Mouse (Mus musculus) inflammation-experienced regulatory T-cells, adult 6 months (primary cell): Measurements from ENCODE around the gene Kcnk2. TPM values are rescaled to one million over a fixed set of nuclear protein-coding genes. Genes with fewer than 3 reads are reported as not detected.

Experiments used
- ATAC-seq: one replicate; pipeline ENCODE4 v1.8.0; 2017
- polyA plus RNA-seq, 3 experiments: library from polyadenylated mRNA; unstranded; fragments of 100-300 nt; shearing (Covaris generic); gene quantifications; one replicate each; pipeline ENCODE4 v1.2.1; 2017

Gene Kcnk2
- polyA plus RNA-seq, 3 experiments from 2014 or later: not detected

GRCm38 (mm10) chr1:189214477-189214876, 187.6 kb downstream of the Kcnk2 start:
- ATAC-seq: no peak

GRCm38 (mm10) chr1:189209715-189210108, 192.4 kb downstream of the Kcnk2 start:
- no peak for ATAC-seq

- no peak for ATAC-seq
Observed at GRCm38 (mm10) chr1:189209029-189209714, 192.9 kb downstream of the Kcnk2 start.

- no peak for ATAC-seq
Observed at GRCm38 (mm10) chr1:189208605-189209004, 193.5 kb downstream of the Kcnk2 start.

DNA sequence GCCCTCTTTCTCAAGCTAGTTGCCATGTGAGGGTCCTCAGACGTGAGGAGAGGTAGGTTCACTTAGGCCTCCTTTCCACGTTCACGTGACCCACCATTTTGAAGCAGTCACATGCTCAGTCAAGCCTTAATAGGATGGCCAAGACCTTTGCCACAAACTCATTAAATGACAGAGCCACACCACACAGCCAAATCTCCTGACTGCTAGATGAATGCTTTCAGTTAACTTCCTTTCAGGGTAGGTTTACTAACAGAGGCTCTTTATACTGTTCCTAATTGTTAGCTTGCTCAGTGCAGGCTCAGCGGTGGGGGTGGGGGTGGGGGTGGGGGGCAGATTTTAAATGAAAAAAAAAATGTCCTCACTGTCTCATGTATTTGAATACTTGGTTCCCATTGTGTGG, 206.3 kb downstream of the Kcnk2 start:
- no peak for ATAC-seq

- no peak for ATAC-seq
Observed at GRCm38 (mm10) chr1:189187737-189188390, 214.2 kb downstream of the Kcnk2 start.

- ATAC-seq: no peak
Observed at GRCm38 (mm10) chr1:189185206-189185750, 216.8 kb downstream of the Kcnk2 start.

DNA sequence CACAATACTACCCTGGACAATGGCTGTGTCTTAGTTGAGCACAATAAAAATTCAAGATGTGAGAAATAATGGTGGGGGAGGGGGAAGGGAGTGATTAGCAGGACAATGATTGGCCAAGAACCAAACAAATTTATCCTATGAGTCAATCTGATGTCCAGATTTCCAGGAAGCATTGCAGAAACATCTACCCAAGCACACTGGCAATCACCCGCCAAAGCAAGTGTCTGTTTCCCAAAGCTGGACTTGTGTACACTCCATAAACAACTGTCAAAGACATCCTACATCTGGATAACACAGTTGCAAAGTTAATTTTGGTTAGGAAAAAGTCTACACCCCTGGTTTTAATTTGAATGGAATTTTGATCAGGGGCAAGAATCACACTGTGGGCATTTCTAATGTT, 224.3 kb downstream of the Kcnk2 start:
- no peak for ATAC-seq

DNA sequence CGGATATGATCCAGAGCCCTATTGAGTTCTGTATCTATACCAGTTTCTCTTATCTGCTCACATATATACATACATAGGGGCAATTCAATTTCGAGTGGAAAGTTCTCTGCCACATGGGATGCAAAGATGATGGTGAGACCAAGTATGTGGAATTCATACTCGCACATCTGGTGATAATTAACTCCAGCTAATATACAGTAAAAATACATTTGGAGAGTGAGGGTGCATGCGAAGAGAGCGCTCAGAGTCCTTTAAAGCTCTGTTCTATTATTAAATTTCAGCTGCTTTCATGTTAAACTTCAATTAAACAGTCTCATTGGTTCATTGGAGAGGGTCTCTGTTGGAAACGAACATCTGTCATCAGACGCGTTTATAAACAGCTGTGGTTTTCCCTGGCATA, 228.6 kb downstream of the Kcnk2 start:
- no peak for ATAC-seq

GRCm38 (mm10) chr1:189171138-189171537, 230.9 kb downstream of the Kcnk2 start:
- no peak for ATAC-seq

GRCm38 (mm10) chr1:189165756-189166155, 236.3 kb downstream of the Kcnk2 start:
- no peak for ATAC-seq

GRCm38 (mm10) chr1:189165141-189165540, 236.9 kb downstream of the Kcnk2 start:
- ATAC-seq: no peak

- no peak for ATAC-seq
Observed at GRCm38 (mm10) chr1:189164721-189165120, 237.4 kb downstream of the Kcnk2 start.

DNA sequence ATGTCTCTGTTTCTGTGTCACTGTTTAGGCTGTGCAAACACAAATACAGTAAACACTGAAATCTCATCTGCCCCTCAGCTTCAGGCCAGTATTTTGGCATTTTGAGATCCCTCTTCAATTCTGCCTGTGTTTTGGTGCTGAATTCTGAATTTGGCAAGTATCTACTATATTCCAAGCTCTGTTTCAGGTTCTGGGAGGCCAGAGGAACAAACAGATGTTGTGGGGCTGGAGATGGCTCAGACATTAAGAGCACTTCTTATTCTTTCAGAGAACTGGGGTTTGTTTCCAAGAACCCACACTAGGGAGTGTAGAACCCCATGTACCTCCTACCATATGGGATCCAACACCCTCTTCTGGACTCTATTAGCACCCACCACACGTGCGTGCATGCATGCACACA, 237.8 kb downstream of the Kcnk2 start:
- ATAC-seq: no peak
